Mouse (Mus musculus) testis, postnatal 10 days (tissue): ENCODE data around the gene Ostn.

ENCODE experiments used
- DNase-seq: peaks from one replicate; pipeline ENCODE4 v3.0.0; 2021; ENCODE audit warnings: low spot score

Ostn gene

GRCm38 (mm10) chr16:27387634-27388611 is 80.6 kb downstream of the Ostn start:
- DNase-seq, result peak; percentile 42

- DNase-seq, result peak; percentile 78
These were observed 81.6 kb downstream of the Ostn start, which contains the start of gene Ccdc50 for GRCm38 (mm10) chr16:27388761-27389451. Ccdc50 (plus strand) TSS chr16:27388869.

GRCm38 (mm10) chr16:27389534-27390282 is 82.4 kb downstream of the Ostn start:
- no peak for DNase-seq

GRCm38 (mm10) chr16:27390306-27390705 is 83.0 kb downstream of the Ostn start:
- no peak for DNase-seq

- no peak for DNase-seq
These were observed 84.6 kb downstream of the Ostn start for GRCm38 (mm10) chr16:27391845-27392244.

GRCm38 (mm10) chr16:27395251-27396037 is 88.2 kb downstream of the Ostn start:
- no peak for DNase-seq

- no peak for DNase-seq
These were observed 89.7 kb downstream of the Ostn start for GRCm38 (mm10) chr16:27396951-27397350.

GRCm38 (mm10) chr16:27399026-27399718 is 91.9 kb downstream of the Ostn start:
- no peak for DNase-seq

- no peak for DNase-seq
These were observed 92.5 kb downstream of the Ostn start for GRCm38 (mm10) chr16:27399719-27400253.
